Mouse (Mus musculus) spleen, adult 2 months (tissue): Measurements from ENCODE around the gene Ajm1. TPM values are rescaled to one million over a fixed set of nuclear protein-coding genes. Genes with fewer than 3 reads are reported as not detected.
A peak's percentile ranks its signal among the peaks of the same experiment; 100 is the strongest.

Experiments used
- DNase-seq, 2 experiments: peaks; one replicate each; pipeline versions ENCODE4 v3.0.0 to v3.0.0-alpha.2; 2012 to 2021; ENCODE audit warnings: low spot score in 2 of 2, low read depth in 1 of 2
- H3K27ac ChIP-seq: fragments of 200-500 bp; 2 replicates; pipeline ENCODE4 v1.5.1; 2012; ENCODE audit warnings: low read length, inconsistent platforms; ENCODE audit not compliant: insufficient read depth
- H3K27me3 ChIP-seq: fragments of 200-500 bp; 2 replicates; pipeline ENCODE4 v1.6.1; 2012; ENCODE audit warnings: mild to moderate bottlenecking, moderate library complexity, low read length, inconsistent platforms; ENCODE audit not compliant: control insufficient read depth, insufficient read depth
- H3K36me3 ChIP-seq: fragments of 200-500 bp; 2 replicates; pipeline ENCODE4 v1.6.1; 2012; ENCODE audit warnings: mild to moderate bottlenecking, low read length, inconsistent platforms; ENCODE audit not compliant: control insufficient read depth, insufficient read depth
- H3K4me1 ChIP-seq: fragments of 200-500 bp; 2 replicates; pipeline ENCODE4 v1.6.1; 2011; ENCODE audit warnings: inconsistent platforms; ENCODE audit not compliant: control insufficient read depth, insufficient read depth, insufficient read length
- H3K4me3 ChIP-seq: fragments of 200-500 bp; 2 replicates; pipeline ENCODE4 v1.5.1; 2011; ENCODE audit warnings: mild to moderate bottlenecking, inconsistent platforms; ENCODE audit not compliant: insufficient read depth, insufficient read length; ENCODE audit errors: extremely low read depth
- CTCF ChIP-seq: fragments of 200-500 bp; IDR thresholded peaks from 2 replicates; pipeline ENCODE4 v1.5.1; 2011; ENCODE audit warnings: mild to moderate bottlenecking, inconsistent platforms; ENCODE audit not compliant: insufficient read depth, insufficient read length, insufficient replicate concordance; ENCODE audit errors: extremely low read depth
- POLR2A ChIP-seq: fragments of 200-500 bp; IDR thresholded peaks from 2 replicates; pipeline ENCODE4 v1.6.1; 2011; ENCODE audit warnings: low read depth, low read length, inconsistent platforms
- WGBS: fragments of 180-500 bp; shearing (Covaris S2); methylation state at CpG from one replicate; pipeline ENCODE4 v1.1.7; 2018; 5-methylcytosine and 5-hydroxymethylcytosine counted together
- polyA plus RNA-seq: library from polyadenylated mRNA; depleted of rRNA; stranded (reverse); fragments of >200 nt; gene quantifications from 2 replicates; pipeline ENCODE4 v1.2.3, GENCODE M21; 2012

Gene Ajm1
- polyA plus RNA-seq, 1 experiment, result 6.3 TPM

DNA sequence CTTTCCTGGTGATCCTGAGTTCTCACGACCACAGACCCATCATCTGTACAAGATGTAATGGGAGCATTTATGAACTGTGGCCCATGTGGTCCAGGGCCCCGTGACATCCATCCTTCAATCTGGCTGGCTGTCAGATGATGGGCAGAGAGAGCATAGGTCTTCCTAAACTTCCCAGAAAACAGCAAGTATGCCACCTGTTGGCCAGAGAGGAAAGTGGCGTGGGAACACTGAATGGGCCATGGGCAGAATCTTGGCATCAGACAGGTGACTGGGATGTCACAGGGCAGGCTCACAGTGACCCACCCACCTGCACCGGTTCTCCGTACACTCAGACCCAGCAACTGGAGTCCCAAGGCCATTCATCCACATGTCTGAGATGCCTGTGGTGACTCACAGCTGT, 30.4 kb downstream of the Ajm1 start:
- H3K36me3 ChIP-seq, result no peaks in the 10 kb centered on the region
- H3K4me1 ChIP-seq, result peaks cover 12% of the 10 kb centered on the region; the same call in 1 of the 2 replicates
- H3K27me3 ChIP-seq, result no peaks in the 10 kb centered on the region
- H3K27ac ChIP-seq, result no peak overlapping the region
- 41% methylated on average over 5 of the region's 5 CpGs for WGBS
- TF ChIP-seq POLR2A (no peak), CTCF (peak; percentile 57; the same call in 1 of the 2 replicates)
- peak in 1 of 2 experiments; percentile 63 for DNase-seq
- H3K4me3 ChIP-seq, result no peak overlapping the region

DNA sequence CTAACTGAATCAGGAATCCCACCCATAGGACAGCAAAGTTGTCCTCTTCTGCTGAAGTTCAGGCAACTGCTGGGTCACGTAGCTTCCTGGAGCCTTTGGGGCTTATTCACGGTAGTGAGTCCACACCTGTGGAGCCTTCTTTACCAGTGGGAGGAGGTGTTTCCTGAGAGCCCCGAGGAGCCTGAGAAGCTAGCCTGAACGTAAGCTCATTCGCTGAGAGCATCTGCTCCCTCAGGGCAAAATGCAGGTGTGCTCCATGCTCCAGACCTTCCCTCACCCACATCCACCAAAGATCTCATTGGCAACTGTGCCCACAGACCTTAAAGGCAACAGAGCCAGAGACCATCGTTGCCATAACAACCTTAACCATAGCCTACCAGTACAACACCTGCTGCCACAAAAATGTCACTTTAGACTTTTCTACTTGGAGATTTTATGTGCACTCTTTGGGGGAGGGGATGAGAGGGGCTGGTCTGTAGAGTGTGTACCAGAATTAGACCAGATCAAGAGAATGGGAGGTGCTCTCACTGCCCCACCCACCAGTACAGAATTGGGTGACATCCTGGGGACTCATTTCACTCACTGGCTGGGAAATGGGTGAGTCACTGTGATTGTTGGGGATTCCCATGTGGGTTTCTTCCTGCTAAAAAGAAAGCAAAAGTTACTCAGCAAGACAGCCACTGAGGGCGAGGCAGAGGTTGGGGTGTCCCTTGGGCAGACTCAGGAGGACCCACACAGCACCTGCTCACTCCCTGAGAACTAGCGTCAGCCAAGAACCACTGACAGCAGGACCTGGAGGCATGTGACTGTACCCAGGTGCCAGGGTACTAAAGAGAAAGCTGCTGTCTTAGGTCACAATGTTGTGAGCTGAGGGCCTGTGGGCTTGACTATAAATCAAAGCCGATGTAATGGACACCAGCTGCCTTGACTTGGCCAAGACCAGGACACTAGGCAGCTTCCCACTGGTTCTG, 32.3 kb downstream of the Ajm1 start:
- peak; percentile 38 to 67 for DNase-seq
- no peak overlapping the region for H3K4me3 ChIP-seq

DNA sequence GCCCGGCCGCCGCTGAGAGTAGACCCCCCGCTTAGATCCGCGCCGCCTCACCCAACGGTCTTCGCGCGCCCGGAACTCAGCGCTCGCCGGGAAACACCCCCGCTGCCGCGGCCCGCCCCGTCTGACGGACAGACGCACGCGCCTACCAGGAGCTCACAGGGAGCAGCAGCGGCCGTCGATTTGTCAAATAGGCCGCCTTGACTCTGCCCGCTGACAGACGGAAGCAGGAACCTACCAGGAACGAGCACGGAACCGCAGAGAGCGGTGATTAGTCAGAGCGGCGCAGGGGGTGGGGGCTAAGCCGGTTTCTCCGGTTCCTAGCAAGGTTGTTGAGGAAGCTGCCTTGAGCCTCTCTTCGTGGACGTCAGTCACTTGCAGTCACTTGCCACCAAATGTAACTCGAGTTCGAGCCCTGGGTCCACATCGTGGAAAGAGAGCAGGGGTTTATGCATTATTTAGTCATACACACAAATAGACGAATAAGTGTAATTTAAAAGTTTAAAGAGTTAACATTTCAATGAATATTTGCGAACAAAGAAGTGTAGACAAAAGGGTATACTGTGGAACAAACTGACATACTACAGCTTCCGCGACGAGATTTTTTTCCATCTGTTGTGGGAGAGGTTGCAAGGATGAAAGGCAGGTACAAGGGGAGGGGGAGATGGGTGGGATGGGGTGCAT, 34.6 kb downstream of the Ajm1 start, which contains the start of gene Traf2:
Gene Traf2, minus strand, starts transcription at position 130 of the 681 bp plus-strand sequence.
- peaks cover 20% of the 10 kb centered on the region for H3K4me1 ChIP-seq

More for the DNA sequence above, 32.3 kb downstream of the Ajm1 start:
- WGBS, result 24% methylated on average over 9 of the region's 9 CpGs
- H3K27ac ChIP-seq, result peak overlapping the region; percentile 64
- H3K4me1 ChIP-seq, result peaks cover 20% of the 10 kb centered on the region
- TF ChIP-seq CTCF, result no peak
- no peak for TF ChIP-seq POLR2A
- no peaks in the 10 kb centered on the region for H3K36me3 ChIP-seq
- H3K27me3 ChIP-seq, result no peaks in the 10 kb centered on the region

DNA sequence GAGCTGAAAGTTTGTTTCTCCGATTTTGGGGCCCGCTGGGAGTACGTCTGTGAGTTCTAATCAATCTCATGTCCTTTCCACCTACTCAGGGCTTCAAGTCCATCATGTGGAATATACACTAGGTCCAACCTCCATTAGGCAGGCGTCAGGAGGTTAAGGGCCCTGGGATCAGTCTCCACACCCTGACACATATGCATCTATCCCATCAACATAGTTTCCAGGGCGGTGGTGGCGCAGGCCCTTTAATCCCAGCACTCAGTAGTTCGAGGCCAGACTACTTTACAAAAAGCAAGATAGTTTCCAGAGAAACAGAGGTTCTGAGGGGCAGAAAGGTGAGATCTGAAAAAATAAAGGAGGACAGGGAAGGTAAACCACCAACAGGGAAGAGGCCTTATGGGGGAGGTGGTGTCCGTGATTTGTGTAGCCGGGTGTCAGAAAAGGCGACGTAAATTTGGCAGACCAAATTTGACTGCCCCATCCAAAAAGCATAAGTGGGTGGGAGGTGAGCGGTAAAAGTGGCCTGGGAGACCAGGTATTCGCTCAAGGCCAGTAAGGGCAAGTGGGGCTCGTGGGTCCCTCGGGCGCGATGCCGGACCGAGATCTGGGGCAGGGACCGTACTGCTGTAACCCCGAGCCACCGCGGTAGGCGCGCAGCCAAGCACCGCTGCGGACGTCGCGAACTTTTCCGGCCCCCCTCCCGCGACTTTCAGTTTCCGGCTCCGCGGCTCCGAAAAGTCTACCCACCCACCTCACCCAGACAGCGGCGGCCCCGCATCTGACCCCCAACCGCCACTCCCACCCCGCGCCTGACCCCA, 35.4 kb downstream of the Ajm1 start:
- Histone ChIP-seq H3K36me3 (no peaks in the 10 kb centered on the region), H3K4me3 (peak overlapping the region; percentile 96), H3K4me1 (peaks cover 23% of the 10 kb centered on the region), H3K27ac (peak overlapping the region; percentile 95), H3K27me3 (no peaks in the 10 kb centered on the region)
- no peak for DNase-seq
- TF ChIP-seq POLR2A (no peak), CTCF (no peak)
- WGBS, result 6% methylated on average over 43 of the region's 43 CpGs

More for the DNA sequence above, 34.6 kb downstream of the Ajm1 start, which contains the start of gene Traf2:
- peak within 1 kb of the TSS; percentile 96 for H3K4me3 ChIP-seq
- H3K27ac ChIP-seq, result peak within 1 kb of the TSS; percentile 95
- TF ChIP-seq CTCF (no peak), POLR2A (peak; percentile 25)
- WGBS, result 4% methylated on average over 48 of the region's 48 CpGs
- no peaks in the 10 kb centered on the region for H3K27me3 ChIP-seq
- H3K36me3 ChIP-seq, result no peaks in the 10 kb centered on the region
- DNase-seq, result peak; percentile 99

DNA sequence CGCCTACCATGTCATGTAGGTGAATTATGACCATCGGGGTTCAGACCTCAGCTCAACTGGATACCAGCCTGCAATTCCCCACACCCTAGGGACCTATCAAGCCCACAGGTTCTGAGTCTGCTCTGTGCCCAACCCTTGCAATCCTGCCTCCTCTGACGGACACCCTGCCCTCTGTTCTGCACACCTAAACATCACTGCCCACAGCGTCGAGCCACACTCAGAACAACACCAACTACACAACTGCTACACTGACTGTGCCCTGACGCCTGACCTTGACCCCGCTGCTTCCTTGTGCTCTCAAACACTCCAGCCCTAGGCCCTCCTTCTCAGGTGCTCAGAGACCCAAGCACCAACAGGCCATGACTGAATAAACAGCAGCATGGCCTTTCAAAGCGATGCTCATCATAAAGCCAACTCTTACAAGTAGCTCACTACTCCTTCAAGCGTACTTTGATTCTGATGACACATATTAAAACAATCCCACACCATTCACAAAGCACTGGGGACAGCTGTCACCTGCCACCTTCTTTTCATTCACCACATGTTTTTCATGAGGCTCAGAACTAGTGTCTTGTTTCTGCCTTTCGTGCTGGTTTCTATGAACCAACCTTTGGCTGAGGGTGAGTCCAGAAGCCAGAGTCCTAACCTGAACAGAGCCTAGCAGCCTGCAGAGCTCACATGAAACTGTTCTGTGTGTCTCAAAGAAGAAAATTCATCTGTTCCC, 39.8 kb downstream of the Ajm1 start:
- Histone ChIP-seq H3K4me1 (peaks cover 11% of the 10 kb centered on the region), H3K4me3 (no peak overlapping the region), H3K27ac (no peak overlapping the region), H3K36me3 (peaks cover 12% of the 10 kb centered on the region), H3K27me3 (no peaks in the 10 kb centered on the region)
- no peak for TF ChIP-seq CTCF
- no peak for TF ChIP-seq POLR2A
- DNase-seq, result no peak
- WGBS, result 87% methylated on average over 10 of the region's 10 CpGs
